Mouse (Mus musculus) subcutaneous adipose tissue, adult 2 months (tissue): ENCODE results near the gene Htra2. TPM values are rescaled to one million over a fixed set of nuclear protein-coding genes. Genes with fewer than 3 reads are reported as not detected.

Source experiments
- polyA plus RNA-seq: library from polyadenylated mRNA; depleted of rRNA; stranded (reverse); fragments of >200 nt; gene quantifications from 2 replicates; pipeline ENCODE4 v1.2.3, GENCODE M21; 2012; ENCODE audit warnings: low replicate concordance; rRNA removed

The Htra2 gene
- polyA plus RNA-seq, result 57.1 and 73.9 TPM in 2 replicates

DNA sequence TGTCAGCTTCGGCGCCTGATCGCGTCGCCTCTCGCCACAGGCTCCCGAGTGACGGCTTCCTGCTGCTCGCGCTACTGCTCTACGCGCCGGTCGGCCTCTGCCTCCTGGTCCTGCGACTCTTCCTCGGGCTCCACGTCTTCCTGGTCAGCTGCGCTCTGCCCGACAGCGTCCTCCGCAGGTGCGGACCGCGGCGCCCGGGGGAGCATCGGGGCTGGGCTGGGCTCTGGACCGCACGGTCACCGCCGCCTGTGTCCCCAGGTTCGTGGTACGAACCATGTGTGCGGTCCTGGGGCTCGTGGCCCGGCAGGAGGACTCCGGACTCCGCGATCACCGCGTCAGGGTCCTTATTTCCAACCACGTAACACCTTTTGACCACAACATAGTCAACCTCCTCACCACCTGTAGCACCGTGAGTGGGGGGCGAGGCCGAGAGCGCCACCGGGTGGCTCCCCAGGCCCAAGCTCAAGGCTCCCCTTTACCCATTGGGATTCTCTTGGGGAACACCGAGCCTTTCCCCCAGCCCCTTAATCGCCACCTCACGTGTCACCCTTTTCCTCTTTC is at the start of gene Htra2:
Htra2 (minus strand) TSS at position 403 of the 561 bp plus-strand sequence.

DNA sequence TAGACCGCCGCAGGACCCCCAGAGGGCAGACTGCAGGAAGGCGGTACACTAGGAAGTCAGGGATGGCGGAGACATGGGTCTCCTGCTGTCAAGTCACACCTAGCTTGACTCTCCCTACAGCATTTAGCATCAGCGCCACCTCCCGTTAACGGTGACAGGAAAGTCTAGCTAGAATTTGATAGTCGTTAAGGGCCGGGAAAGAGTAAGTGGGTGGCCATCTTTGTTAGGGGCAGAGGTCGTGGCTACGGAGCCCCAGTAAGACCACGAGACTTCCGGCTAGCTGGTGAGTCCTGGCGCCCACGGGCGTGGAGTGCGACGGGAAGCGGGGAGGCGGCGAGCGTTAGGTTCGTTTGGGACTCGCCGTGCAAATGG is 46.2 kb upstream of the Htra2 start, which contains the start of the genes Ccdc142 and Gm42688:
Ccdc142 (plus strand) TSS at position 286 of the 372 bp plus-strand sequence.
Gm42688 (plus strand) TSS at position 302 of the 372 bp plus-strand sequence.

DNA sequence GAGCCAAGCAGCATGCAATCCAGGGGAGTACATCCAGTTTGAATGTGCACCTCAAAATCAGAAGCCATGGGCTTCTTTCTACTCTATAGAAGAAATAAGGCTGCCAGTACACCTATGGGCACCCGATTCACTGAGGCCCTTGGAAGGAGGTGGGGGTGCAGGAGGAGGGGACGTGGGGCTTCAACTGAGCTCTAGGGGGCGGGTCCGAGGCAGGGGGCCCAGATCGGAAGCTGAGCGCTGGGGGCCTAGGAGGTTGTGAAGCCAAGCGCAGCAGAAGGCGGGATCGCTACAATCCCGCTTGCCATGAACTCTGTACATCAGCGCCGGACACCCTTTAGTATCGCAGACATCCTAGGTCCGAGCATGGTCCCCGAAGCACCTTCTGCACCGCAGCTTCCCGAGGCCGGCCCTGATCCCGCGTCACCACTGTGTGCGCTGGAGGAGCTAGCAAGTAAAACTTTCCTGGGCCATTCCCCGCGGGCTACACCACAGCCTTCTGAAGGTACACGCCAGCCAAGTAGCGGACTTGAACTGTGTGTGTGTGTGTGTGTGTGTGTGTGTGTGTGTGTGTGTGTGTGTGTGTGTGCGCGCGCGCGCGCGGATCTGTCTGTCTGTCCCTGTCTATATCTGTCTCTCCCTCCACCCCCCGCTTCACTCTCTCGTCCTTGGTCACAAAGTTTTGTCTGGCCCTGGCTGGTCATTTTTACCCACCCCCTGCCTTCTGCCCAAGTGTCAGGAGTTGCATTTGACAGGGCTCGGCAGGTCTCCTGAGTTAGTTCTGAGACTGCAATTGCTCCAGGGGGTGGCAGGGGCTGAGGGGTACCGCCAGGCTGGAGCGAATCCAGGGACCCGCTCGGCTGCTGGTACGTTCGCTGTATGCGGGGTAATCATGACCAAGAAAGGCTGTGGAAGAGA is 31.3 kb upstream of the Htra2 start, which contains the start of gene Lbx2:
Lbx2 (plus strand) TSS at position 247 of the 915 bp plus-strand sequence.

DNA sequence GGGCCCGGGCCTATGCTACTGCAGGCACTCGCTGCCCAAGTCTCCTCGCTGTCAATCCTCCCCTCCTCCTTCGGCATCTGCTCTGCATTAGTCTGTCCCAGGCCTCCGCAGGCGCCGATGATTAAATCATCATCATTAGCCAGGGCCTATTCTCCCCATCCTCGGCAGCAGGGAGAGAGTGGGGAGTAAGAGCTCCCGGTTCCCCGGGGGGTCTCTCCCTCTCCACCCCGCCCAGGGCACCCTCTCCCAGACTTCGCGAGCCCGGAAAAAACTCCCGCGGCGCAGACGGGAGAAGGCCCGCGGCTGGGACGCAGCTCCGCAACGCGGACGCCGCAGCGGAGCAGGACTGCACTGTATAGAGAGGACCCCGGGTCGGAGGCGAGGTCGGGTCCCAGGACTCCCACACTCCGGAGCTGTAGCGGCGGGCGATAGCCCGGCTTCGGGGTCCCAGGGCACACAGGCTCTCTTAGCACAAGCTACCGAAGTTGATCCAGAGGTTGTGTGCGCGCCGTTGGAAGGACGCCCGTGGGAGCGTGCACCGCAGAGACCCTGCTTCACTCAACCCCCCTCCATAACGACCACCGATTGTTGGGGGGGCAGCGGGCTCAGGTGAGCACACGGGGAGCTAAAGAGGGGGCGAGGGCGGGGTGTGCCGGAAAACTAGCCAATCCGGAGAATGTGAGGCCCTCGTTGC is 22.7 kb upstream of the Htra2 start, which contains the start of gene Pcgf1:
Pcgf1 (plus strand) TSS at position 240 of the 694 bp plus-strand sequence.

DNA sequence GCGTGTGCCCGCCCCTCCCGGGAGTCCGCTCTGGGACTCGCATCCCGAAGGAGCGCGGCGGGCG is 15.0 kb upstream of the Htra2 start, which contains the start of gene Tlx2:
Tlx2 (minus strand) TSS at position 47 of the 64 bp plus-strand sequence.

DNA sequence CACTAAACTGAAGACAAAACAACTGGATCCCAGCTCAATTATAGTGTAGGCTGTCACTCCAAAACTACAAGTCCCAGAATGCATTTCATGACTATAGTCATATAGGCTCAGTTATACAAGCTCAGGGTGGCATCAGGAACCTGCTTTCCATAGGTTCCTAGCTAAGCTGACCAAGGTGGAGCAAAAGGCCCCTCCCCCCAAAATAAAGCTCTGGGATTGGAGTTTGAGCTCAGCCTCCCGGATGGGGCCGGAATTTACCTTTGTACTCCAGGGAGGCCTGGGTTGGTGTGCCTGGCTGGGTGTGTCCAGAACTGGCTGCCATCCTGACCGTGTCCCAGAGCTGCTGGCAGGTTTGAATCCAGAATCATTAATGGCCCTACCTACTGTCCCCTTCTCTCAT is 2.7 kb upstream of the Htra2 start, which contains the start of gene Dqx1:
Dqx1 (plus strand) TSS at position 55 of the 400 bp plus-strand sequence.

DNA sequence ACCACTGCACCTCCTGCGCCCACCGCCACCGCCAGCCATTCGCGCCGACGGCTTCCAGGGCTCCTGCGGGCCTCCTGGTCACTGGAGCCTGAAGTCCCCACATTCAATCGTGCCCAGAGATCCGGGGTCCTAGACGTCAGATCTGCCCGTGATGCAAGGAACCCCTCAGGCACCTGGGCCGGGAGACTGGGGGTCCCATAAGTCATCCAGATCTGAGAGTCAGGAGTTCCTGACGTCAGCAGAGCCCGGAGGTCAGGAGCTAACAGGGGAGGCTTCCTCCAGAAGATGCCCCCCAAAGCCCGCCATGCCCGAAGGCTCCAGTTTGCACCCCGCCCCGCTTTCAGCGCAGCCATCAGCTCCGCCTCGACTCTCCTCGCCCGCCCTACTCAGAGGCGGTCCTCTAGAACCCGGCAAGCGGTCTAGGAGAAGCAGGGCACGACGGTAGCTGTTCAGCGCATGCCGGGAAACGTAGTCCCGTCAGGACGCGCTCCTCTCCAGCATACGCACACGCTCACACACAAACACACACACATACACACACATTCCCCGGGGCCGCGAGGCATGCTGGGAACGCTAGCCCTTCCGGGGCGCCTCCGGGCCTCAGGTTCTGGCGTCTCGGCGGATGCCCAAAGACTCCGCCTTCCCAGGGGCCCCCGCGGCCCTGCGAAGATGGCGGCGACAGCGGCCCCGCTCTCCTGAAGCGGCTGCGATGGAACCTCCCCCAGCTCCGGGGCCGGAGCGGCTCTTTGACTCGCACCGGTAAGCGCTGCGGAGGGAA is 810 bp downstream of the Htra2 start, which contains the start of gene Aup1:
Aup1 (plus strand) TSS at position 448 of the 778 bp plus-strand sequence.

DNA sequence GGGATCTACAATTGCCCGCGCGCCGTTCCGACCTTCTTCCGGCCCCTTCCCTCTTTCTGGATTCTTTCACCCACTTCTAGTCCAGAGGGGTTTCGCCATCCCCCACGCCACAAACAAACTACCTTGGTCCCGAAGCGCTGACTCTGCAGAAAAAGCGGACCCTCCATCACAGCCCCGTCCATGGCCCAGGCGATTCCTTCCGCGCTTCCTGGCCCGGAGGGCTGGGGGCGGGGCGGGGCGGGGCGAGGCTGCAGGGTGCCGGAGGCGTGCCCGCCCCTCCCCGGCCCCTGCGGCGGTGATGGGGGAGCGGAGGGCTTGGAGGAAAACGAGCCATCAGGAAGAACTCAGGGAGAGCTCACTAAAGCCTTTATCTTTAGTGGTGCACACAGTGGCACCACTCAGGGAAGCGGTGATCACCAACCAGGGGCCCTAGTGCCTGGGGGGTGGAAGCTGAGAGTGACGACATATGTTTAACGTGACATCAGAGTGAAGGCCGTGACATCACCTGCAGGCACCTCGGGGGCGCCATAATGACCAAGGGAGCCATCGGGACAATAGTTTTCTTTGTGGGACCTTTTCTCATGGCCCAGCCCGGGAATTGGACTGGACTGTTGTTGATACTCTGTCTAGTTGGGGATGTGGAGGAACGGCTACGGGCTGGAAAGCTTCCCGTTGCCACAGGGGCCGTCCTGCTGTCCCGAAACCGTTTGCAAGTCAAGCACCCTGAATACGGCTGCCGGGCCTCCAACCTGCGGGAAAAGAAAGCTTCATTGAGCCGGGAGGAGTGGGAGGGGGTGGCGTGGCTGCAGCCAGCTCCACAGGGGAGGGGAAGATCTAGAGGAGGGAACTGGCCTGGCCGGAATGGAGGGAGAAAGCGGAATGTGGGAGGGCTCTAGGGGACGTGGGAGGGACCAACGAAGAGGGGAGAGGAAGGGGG is 21.6 kb downstream of the Htra2 start, which contains the start of the genes Dok1 and Loxl3:
Dok1 (minus strand) TSS at position 223 of the 937 bp plus-strand sequence.
Loxl3 (plus strand) TSS at position 925 of the 937 bp plus-strand sequence.

Other genes with a start within 250 kb of the Htra2 start
- 0.27 and 0.57 TPM in 2 replicates for gene Sema4f, start 115.5 kb downstream of the Htra2 start, polyA plus RNA-seq
- 0.57 and 0.59 TPM in 2 replicates for gene M1ap, start 108.4 kb downstream of the Htra2 start, polyA plus RNA-seq
- gene Dok1, start 21.8 kb downstream of the Htra2 start, polyA plus RNA-seq, result 11.2 and 13.9 TPM in 2 replicates
- gene Loxl3, start 21.1 kb downstream of the Htra2 start, polyA plus RNA-seq, result 10.1 and 23.6 TPM in 2 replicates
- gene Aup1, start 752 bp downstream of the Htra2 start, polyA plus RNA-seq, result 309 and 367 TPM in 2 replicates
- 1.7 and 2.6 TPM in 2 replicates for gene Dqx1, start 2.6 kb upstream of the Htra2 start, polyA plus RNA-seq
- not detected in 2 replicates for gene Tlx2, start 15.0 kb upstream of the Htra2 start, polyA plus RNA-seq
- 21.1 and 28.1 TPM in 2 replicates for gene Pcgf1, start 22.6 kb upstream of the Htra2 start, polyA plus RNA-seq
- gene Lbx2, start 31.1 kb upstream of the Htra2 start, polyA plus RNA-seq, result 2.4 and 3.2 TPM in 2 replicates
- gene Ccdc142, start 46.3 kb upstream of the Htra2 start, polyA plus RNA-seq, result 4.7 and 10.3 TPM in 2 replicates
- gene Gm42688, start 46.3 kb upstream of the Htra2 start, polyA plus RNA-seq, result 4.1 and 7.8 TPM in 2 replicates
- gene Mrpl53, start 53.8 kb upstream of the Htra2 start, polyA plus RNA-seq, result 76.4 and 94.6 TPM in 2 replicates
- 27.7 and 77.1 TPM in 2 replicates for gene Mogs, start 60.2 kb upstream of the Htra2 start, polyA plus RNA-seq
- gene Wbp1, start 66.3 kb upstream of the Htra2 start, polyA plus RNA-seq, result 165 and 170 TPM in 2 replicates
- gene Ino80b, start 70.2 kb upstream of the Htra2 start, polyA plus RNA-seq, result 13.5 and 28.2 TPM in 2 replicates
- gene Rtkn, start 80.2 kb upstream of the Htra2 start, polyA plus RNA-seq, result 19.8 and 52.2 TPM in 2 replicates
- gene Wdr54, start 101.1 kb upstream of the Htra2 start, polyA plus RNA-seq, result 1.1 and 6.5 TPM in 2 replicates
- gene 1700003E16Rik, start 101.1 kb upstream of the Htra2 start, polyA plus RNA-seq, result 0.11 and 0.48 TPM in 2 replicates
- 126 and 138 TPM in 2 replicates for gene Dctn1, start 110.6 kb upstream of the Htra2 start, polyA plus RNA-seq
- 0.05 and 0.11 TPM in 2 replicates for gene Slc4a5, start 164.6 kb upstream of the Htra2 start, polyA plus RNA-seq